Mouse (Mus musculus) lung, postnatal 0 days (tissue): ENCODE measurements around the gene Cish. TPM values are rescaled to one million over a fixed set of nuclear protein-coding genes. Genes with fewer than 3 reads are reported as not detected.
A peak's percentile ranks its signal among the peaks of the same experiment; 100 is the strongest.

ENCODE experiments used
- ATAC-seq: fragments of 200-750 bp; cut with Nextera tagmentation; 2 replicates; pipeline ENCODE4 v1.8.0; 2017; ENCODE audit warnings: moderate library complexity
- DNase-seq: peaks from one replicate; pipeline ENCODE4 v3.0.0-alpha.2; 2016; ENCODE audit warnings: low spot score
- H3K27ac ChIP-seq: fragments of 300-500 bp; sonication (generic); 2 replicates; pipeline ENCODE4 v1.5.1; 2014; ENCODE audit warnings: antibody characterized with exemption, mild to moderate bottlenecking, low read length, mixed read lengths
- H3K27me3 ChIP-seq: fragments of 300-500 bp; sonication (generic); replicated peaks from 2 replicates; pipeline ENCODE4 v1.6.1; 2014; ENCODE audit warnings: low read length, mixed read lengths; ENCODE audit not compliant: insufficient read depth
- H3K36me3 ChIP-seq: fragments of 300-500 bp; sonication (generic); 2 replicates; pipeline ENCODE4 v1.6.1; 2014; ENCODE audit warnings: low read length, mixed read lengths; ENCODE audit not compliant: insufficient read depth
- H3K4me1 ChIP-seq: fragments of 300-500 bp; sonication (generic); 2 replicates; pipeline ENCODE4 v1.6.1; 2014; ENCODE audit warnings: antibody characterized with exemption, low read depth, low read length, mixed read lengths; ENCODE audit not compliant: insufficient read depth
- H3K4me2 ChIP-seq: fragments of 300-500 bp; sonication (generic); replicated peaks from 2 replicates; pipeline ENCODE4 v1.6.1; 2014; ENCODE audit warnings: low read depth, mild to moderate bottlenecking, low read length, moderate library complexity, mixed read lengths
- H3K4me3 ChIP-seq: fragments of 300-500 bp; sonication (generic); 2 replicates; pipeline ENCODE4 v1.5.1; 2014; ENCODE audit warnings: low read depth, low read length
- H3K9ac ChIP-seq: fragments of 300-500 bp; sonication (generic); replicated peaks from 2 replicates; pipeline ENCODE4 v1.6.1; 2014; ENCODE audit warnings: low read depth, mild to moderate bottlenecking
- H3K9me3 ChIP-seq: fragments of 300-500 bp; sonication (generic); 2 replicates; pipeline ENCODE4 v1.6.1; 2016; ENCODE audit warnings: low read length, mixed read lengths
- CTCF ChIP-seq: IDR thresholded peaks from 2 replicates; pipeline ENCODE4 v1.5.1; 2016; ENCODE audit warnings: antibody characterized with exemption, mild to moderate bottlenecking
- EP300 ChIP-seq: IDR thresholded peaks from 2 replicates; pipeline ENCODE4 v1.6.1; 2016; ENCODE audit warnings: antibody characterized with exemption, mild to moderate bottlenecking, control low read depth
- WGBS: fragments of 180-500 bp; shearing (Covaris S2); extraction: QIAGEN DNeasy Blood & Tissue Kit; methylation state at CpG from one replicate; pipeline ENCODE4 v1.1.7; 2014; 5-methylcytosine and 5-hydroxymethylcytosine counted together
- polyA plus RNA-seq: library from polyadenylated mRNA; unstranded; fragments of >200 nt; fragmentation: Nextera tagmentation; extraction: Ambion mirVana; gene quantifications from 2 replicates; pipeline ENCODE4 v1.2.1, GENCODE M21; 2015

The Cish gene
- polyA plus RNA-seq, 1 experiment from 2014 or later = 49.2 TPM

DNA sequence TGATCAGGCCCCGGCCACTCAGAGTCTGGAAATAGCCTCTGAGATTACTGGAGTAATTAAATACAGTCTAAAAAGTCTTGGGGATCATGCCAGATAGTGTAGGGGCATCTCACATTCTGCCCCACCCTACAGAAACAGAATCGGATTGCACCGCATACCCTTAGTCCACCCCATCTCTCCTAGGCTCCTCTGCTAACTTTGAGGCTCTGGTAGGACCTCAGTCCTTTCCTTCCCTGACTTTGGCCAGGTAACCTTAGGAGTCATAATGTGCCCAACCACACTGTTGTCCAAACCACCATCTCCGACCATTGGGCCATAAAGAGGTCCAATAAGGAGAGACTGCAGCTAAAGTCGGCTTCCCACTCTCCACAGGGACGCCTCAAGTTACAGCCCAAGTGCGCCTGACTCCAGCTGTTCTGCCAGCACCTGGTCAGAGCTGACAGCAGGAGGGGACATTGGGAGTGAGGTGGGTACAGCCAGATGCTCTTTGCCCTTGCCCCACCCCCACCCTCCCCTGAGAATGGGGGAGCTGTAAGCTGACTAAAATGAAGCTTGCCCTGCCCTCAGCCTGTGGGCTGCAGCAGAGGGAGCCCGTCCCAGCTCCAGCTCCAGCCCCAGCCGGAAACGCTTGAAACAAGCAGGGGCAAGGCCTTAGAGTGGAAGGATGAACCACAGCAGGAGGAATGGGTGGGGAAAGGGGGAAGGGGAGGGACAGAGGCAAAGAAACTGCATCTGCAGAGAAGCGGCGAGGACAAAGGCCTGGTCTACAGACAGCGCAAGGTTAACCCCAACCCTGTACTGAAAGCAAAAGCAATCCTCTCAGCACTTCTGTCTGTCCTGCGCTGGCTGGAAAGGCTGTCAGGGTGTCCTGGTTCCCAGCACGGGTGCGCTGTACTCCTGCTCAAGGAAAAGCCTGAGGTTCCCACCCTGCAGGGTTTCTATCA is 16.2 kb upstream of the Cish start:
- ATAC-seq = peak; percentile 61
- Histone ChIP-seq H3K36me3 (no peaks in the 10 kb centered on the region), H3K9ac (no peak overlapping the region), H3K9me3 (no peaks in the 10 kb centered on the region), H3K27me3 (no peaks in the 10 kb centered on the region), H3K4me2 (peak overlapping the region; percentile 27), H3K4me1 (peaks cover 11% of the 10 kb centered on the region), H3K4me3 (no peak overlapping the region; the same call in 1 of the 2 replicates), H3K27ac (peak overlapping the region; percentile 73)
- TF ChIP-seq EP300 (no peak), CTCF (peak; percentile 29; the same call in 1 of the 2 replicates)
- DNase-seq = peak; percentile 49
- WGBS = 20% methylated on average over 16 of the region's 16 CpGs

DNA sequence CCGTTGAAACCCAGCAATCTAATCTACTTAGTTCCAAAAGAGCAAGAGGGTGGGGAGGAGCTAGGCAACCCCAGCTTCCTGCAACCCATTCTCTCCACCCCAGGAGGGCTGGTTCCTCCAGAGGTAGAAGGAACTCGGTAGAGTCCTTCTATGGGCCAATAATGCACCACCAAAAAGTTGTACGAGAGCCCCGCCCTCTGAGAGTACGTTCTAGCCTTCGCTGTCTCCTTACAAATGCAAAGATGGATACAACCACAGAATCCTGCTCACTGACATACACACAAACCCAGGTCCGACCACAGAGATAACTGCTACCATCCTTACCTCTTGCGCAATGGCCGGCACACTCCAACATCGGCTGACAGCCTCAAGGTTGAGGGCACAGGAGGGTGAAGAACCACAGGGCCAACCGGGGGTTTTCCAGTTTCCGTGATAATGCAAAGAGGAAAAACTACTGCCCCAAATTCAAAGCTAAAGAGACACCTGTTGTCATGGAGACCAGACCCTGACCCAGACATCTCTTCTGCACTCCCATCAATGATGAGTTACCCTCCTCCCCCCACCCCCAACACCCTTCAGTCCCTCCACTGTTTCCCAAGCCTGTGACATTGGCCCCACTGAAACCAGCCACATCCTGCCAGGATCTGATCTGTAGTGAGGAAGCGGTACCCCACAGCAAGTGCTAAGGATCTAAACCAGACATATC is 15.4 kb upstream of the Cish start:
- WGBS = 47% methylated on average over 13 of the region's 13 CpGs
- no peak overlapping the region; the same call in 1 of the 2 replicates for H3K4me3 ChIP-seq
- H3K9ac ChIP-seq = no peak overlapping the region
- no peaks in the 10 kb centered on the region for H3K27me3 ChIP-seq
- peak overlapping the region; percentile 27; the same call in 1 of the 2 replicates for H3K4me2 ChIP-seq
- TF ChIP-seq EP300 (no peak), CTCF (no peak)
- peaks cover 11% of the 10 kb centered on the region for H3K4me1 ChIP-seq
- ATAC-seq (peak; percentile 9; the same call in 1 of the 2 replicates), DNase-seq (peak; percentile 47)
- H3K36me3 ChIP-seq = no peaks in the 10 kb centered on the region
- peak overlapping the region; percentile 73 for H3K27ac ChIP-seq
- H3K9me3 ChIP-seq = no peaks in the 10 kb centered on the region

DNA sequence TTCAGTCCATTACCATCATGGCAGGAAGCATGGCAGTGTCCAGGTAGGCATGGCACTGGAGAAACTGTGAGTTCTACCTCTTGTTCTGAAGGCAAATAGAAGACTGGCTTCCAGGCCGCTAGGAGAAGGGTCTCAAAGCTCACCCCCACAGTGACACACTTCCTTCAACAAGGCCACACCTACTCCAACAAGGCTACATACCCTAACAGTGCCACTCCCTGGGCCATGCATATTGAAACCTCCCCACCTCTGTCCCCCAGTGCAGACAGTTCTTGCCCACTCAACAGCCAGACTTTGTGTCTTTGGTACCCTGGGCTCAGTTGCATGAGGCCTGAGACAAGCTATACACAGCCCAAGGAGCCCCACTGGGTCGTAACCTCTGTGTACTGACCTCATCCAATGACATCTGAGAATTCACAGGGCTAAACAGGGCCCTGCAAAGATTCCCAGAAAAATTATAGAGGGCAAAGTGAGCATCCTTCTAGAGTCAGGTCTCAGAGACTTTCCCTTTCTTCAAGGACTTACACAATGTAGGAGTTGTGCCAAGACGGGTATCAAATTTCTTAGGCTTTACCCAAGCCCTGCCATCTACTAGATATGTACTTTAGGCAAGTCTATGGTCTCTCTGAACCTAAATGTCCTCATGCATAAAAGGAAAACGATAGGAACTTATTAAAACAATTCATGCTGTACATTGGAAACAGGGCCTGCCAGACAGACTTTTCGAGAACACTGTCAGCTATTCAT is 14.4 kb upstream of the Cish start:
- Histone ChIP-seq H3K27ac (no peak overlapping the region), H3K9ac (no peak overlapping the region), H3K36me3 (no peaks in the 10 kb centered on the region), H3K4me3 (no peak overlapping the region), H3K4me1 (peaks cover 11% of the 10 kb centered on the region), H3K4me2 (no peak overlapping the region), H3K9me3 (no peaks in the 10 kb centered on the region), H3K27me3 (no peaks in the 10 kb centered on the region)
- peak; percentile 46 for DNase-seq
- no peak for TF ChIP-seq EP300
- TF ChIP-seq CTCF = no peak
- no peak for ATAC-seq
- WGBS = 64% methylated on average over 5 of the region's 5 CpGs

DNA sequence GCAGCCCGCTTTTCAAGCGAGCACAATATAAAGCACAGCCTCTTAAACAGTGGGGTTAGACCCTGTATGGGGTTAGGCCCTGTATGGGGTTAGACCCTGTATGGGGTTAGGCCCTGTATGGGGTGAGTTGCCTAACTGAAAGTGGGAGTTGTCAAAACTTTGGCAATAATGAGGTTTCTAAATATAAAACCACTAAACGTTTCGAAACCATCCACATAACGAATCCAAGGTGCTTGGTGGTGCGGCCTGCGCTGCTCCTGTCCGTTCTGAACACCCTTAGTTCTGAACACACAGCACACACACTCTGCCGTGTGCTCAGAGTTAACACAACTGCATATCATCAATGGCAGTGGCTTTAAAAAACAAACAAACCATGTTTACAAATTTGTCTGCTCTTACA is 12.9 kb upstream of the Cish start:
- H3K4me1 ChIP-seq = peaks cover 11% of the 10 kb centered on the region
- WGBS = 71% methylated on average over 9 of the region's 9 CpGs
- H3K9ac ChIP-seq = no peak overlapping the region
- H3K27ac ChIP-seq = no peak overlapping the region
- no peaks in the 10 kb centered on the region for H3K9me3 ChIP-seq
- ATAC-seq (no peak), DNase-seq (no peak)
- H3K27me3 ChIP-seq = no peaks in the 10 kb centered on the region
- H3K4me2 ChIP-seq = no peak overlapping the region
- H3K4me3 ChIP-seq = no peak overlapping the region
- H3K36me3 ChIP-seq = no peaks in the 10 kb centered on the region
- TF ChIP-seq CTCF = no peak
- TF ChIP-seq EP300 = no peak

DNA sequence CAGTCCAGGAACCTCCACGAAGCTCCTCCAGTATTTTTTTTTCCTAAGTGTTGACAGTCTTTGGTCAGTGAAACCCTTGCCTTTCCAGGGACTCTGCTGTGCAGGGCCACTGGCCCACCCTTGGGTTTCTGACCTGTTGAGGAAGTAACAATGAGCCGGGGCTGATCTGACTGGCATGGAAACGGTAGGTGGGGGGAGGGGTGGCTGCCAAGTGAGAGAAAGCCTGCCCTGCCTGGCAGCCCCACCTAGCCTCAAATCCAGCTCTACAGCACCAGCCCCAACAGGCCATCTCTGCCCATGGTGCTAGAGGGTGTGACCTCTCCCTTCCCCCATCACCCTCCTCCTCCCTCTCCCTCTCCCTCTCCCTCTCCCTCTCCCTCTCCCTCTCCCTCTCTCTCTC is 10.8 kb upstream of the Cish start:
- no peak for TF ChIP-seq EP300
- Histone ChIP-seq H3K27ac (0 out of 2 replicates have a peak overlapping the region, but pooled peaks have one; percentile 14), H3K9ac (no peak overlapping the region), H3K4me3 (no peak overlapping the region), H3K4me2 (no peak overlapping the region), H3K27me3 (no peaks in the 10 kb centered on the region), H3K4me1 (peaks cover 4% of the 10 kb centered on the region), H3K9me3 (no peaks in the 10 kb centered on the region), H3K36me3 (no peaks in the 10 kb centered on the region)
- ATAC-seq (no peak), DNase-seq (peak; percentile 40)
- 9% methylated on average over 3 of the region's 3 CpGs for WGBS

DNA sequence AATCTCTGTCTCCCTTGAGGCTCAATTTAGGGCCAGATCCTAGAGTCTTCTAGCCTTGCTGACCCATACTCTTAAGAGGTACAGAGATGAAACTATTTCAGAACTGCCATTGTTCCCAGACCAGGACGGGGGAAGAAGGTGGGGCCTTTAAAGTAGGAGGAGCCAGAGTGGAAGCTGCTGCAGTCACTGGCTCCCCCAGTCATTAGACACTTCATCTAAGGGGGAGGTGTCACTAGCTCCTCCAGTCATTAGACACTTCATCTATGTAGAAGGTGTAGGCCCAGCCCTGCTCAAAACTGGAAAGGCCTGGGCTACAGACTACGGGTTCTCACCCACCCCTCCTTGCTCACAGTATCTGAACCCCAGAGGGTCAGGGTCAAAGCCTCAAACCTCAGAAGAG is 8.5 kb upstream of the Cish start:
- Histone ChIP-seq H3K27ac (peak overlapping the region; percentile 92), H3K4me1 (no peaks in the 10 kb centered on the region; the same call in 1 of the 2 replicates), H3K9me3 (no peaks in the 10 kb centered on the region), H3K27me3 (no peaks in the 10 kb centered on the region), H3K4me3 (no peak overlapping the region), H3K4me2 (peak overlapping the region; percentile 77; the same call in 1 of the 2 replicates), H3K9ac (no peak overlapping the region), H3K36me3 (no peaks in the 10 kb centered on the region)
- ATAC-seq (no peak), DNase-seq (peak; percentile 41)
- 45% methylated on average over 2 of the region's 2 CpGs for WGBS
- TF ChIP-seq EP300 (no peak), CTCF (no peak)
